Mouse (Mus musculus) layer of hippocampus, adult 11-12 months (tissue): ENCODE measurements around the gene Tcea3.

Experiments
- DNase-seq: peaks from one replicate; pipeline ENCODE4 v3.0.0; 2022; ENCODE audit warnings: low spot score

Gene Tcea3

GRCm38 (mm10) chr4:136247729-136248463 lies at the start of gene Tcea3:
TSS of gene Tcea3 (plus strand) at chr4:136247729.
- DNase-seq: no peak

- DNase-seq: no peak
These were observed 48.7 kb upstream of the Tcea3 start for GRCm38 (mm10) chr4:136198846-136199245.

GRCm38 (mm10) chr4:136199562-136200292 lies 47.8 kb upstream of the Tcea3 start:
- peak; percentile 48 for DNase-seq

DNA sequence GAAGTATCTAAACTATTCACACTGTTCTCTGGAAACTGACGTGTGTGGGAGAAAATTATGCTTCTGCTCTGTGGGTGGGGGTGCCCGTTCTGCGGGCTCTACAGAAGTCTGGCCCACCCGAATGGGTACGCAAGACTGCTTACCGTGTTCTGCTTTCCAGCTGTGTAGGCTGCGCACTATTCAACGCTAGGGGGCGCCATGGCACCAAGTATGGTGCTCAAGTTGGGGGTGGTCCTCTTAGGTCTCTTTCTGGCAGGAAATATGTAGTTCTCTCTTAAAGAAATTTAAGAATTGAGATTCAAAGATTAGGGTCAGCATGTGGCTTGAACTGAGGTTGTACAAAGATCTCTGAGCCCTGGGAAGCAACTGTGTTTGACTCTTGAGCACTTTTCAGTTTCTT lies 45.0 kb upstream of the Tcea3 start:
- DNase-seq: peak; percentile 71

- no peak for DNase-seq
These were observed 42.8 kb upstream of the Tcea3 start for GRCm38 (mm10) chr4:136204775-136205174.

GRCm38 (mm10) chr4:136206033-136206893 lies 41.3 kb upstream of the Tcea3 start, which contains the start of gene Asap3:
TSS of gene Asap3 (plus strand) at chr4:136206365.
- peak; percentile 92 for DNase-seq

GRCm38 (mm10) chr4:136206943-136207342 lies 40.6 kb upstream of the Tcea3 start:
- no peak for DNase-seq

- DNase-seq: no peak
These were observed 36.6 kb upstream of the Tcea3 start for GRCm38 (mm10) chr4:136210931-136211330.

GRCm38 (mm10) chr4:136213629-136214028 lies 33.9 kb upstream of the Tcea3 start:
- DNase-seq: no peak

GRCm38 (mm10) chr4:136214828-136215227 lies 32.7 kb upstream of the Tcea3 start:
- no peak for DNase-seq

DNA sequence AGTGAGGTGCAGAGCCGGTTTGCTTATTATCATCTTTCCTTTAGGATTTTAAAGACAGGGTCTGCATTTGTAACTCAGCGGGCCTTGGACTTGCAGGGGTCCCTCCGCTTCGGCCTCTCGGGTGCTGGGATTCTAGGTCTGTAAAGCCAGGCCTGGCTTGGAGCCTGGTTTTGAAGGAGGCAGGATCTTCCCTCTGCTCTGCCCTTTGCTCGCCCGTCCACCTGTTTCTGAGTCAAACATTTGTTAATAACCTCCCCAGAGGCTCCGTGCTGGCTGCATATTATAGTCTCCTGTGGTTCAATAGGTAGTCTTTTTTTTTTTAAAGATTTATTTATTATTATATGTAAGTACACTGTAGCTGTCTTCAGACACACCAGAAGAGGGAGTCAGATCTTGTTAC lies 32.0 kb upstream of the Tcea3 start:
- no peak for DNase-seq

GRCm38 (mm10) chr4:136217063-136217462 lies 30.5 kb upstream of the Tcea3 start:
- no peak for DNase-seq

DNA sequence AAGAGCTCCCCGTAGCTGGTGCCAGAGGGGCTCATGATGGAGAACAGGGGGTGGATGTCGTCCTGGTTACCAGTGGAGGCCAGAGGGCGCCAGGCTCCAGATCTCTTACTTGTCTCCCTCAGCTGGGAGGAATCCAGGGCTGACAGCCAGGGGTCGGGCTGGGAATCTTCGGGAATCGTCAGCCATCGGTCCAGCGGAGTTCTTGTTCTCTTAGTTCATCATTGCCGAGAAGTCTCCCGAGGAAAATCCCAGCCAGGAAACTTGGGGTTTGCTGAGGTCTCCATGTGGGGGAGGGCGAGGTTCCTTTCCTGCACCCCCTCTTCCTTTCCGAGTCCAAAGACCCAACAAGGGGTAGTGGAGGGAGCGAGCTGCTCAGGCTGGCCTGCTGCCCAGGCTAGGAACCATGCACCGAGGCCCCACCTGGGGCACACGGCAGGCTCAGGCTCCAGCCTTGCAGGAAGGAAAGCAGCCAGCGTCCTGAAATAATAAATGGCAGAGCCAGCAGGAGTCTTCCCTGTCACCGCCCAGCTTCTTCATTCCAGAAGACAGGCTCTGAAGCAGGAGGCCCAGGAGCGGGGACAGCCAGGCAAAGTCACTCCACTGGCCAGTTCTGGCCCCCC lies 28.8 kb upstream of the Tcea3 start:
- no peak for DNase-seq

DNA sequence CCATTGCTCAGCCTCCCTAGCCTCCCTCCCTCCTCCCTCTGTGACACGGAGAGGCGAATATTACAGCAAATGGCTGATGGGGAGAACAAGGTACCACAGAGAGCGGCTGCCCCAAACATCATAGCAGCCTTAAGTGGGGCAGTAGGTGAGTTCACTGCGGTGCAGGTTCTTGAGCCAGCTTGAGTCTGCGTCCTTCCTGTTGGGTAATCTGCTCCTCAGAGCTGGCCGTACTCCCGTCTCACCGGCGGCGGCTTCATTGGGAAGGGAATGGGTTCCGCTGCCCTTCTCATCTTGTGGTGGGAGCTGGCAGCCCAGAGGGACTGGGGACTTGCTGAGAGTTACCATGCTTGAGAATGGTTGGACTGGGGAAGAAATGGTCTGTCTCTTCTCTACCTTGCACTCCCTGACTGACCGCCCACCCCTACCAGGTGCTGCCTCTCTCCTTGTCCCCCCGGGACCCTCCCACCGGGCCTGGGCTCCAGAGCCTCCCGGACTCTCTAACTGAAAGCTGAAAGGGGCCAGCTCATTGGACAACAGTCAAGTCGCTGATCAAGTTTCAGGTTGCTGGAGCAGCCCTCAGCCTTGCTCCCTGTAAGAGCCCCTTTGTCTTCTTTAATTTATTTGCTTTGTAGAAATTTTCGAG lies 27.3 kb upstream of the Tcea3 start:
- no peak for DNase-seq

DNA sequence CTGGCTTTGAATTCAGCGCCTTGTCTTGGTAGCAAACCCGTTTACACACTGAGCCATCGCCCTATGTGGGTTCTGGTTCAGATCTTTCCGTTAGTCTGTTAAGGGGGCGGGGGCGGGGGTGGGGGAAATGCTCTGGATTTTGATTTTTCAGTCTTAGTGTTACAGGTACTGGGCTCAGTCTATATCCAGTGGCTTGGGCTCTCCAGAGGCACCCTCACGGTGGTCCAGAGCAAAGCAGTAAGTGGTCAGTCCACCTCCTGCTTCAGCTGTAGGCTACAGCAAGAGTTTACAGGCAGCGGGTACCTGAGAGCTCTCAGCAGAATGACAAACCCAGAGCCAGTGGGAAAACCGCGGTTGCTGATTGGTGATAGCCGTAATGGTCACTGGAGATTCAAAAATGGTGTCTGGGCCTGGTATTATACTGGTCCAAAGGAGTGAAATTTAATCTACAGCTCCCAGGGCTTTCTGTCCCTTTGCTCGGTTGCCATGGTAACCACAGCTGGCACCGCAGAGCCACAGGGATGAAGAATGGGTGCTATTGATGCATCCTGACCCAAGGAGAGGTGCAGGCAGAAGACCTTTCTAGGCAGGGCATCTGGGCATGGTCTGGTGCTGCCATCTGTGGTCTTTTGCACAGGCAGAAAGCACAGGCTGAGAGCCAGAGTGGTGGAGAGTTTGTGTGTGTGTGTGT lies 23.8 kb upstream of the Tcea3 start:
- DNase-seq: peak; percentile 39

GRCm38 (mm10) chr4:136224240-136224559 lies 23.3 kb upstream of the Tcea3 start:
- DNase-seq: no peak

GRCm38 (mm10) chr4:136224677-136225460 lies 22.7 kb upstream of the Tcea3 start:
- no peak for DNase-seq

- no peak for DNase-seq
These were observed 20.1 kb upstream of the Tcea3 start for GRCm38 (mm10) chr4:136227408-136227807.

GRCm38 (mm10) chr4:136228640-136229039 lies 18.9 kb upstream of the Tcea3 start:
- no peak for DNase-seq

- no peak for DNase-seq
These were observed 8.9 kb upstream of the Tcea3 start for GRCm38 (mm10) chr4:136238669-136239068.
